Mouse (Mus musculus) spleen, adult 2 months (tissue): Measurements from ENCODE around the gene Nsf.

Experiments
- CTCF ChIP-seq: fragments of 200-500 bp; IDR thresholded peaks from 2 replicates; pipeline ENCODE4 v1.5.1; 2011; ENCODE audit warnings: mild to moderate bottlenecking, inconsistent platforms; ENCODE audit not compliant: insufficient read depth, insufficient read length, insufficient replicate concordance; ENCODE audit errors: extremely low read depth
- POLR2A ChIP-seq: fragments of 200-500 bp; IDR thresholded peaks from 2 replicates; pipeline ENCODE4 v1.6.1; 2011; ENCODE audit warnings: low read depth, low read length, inconsistent platforms

DNA sequence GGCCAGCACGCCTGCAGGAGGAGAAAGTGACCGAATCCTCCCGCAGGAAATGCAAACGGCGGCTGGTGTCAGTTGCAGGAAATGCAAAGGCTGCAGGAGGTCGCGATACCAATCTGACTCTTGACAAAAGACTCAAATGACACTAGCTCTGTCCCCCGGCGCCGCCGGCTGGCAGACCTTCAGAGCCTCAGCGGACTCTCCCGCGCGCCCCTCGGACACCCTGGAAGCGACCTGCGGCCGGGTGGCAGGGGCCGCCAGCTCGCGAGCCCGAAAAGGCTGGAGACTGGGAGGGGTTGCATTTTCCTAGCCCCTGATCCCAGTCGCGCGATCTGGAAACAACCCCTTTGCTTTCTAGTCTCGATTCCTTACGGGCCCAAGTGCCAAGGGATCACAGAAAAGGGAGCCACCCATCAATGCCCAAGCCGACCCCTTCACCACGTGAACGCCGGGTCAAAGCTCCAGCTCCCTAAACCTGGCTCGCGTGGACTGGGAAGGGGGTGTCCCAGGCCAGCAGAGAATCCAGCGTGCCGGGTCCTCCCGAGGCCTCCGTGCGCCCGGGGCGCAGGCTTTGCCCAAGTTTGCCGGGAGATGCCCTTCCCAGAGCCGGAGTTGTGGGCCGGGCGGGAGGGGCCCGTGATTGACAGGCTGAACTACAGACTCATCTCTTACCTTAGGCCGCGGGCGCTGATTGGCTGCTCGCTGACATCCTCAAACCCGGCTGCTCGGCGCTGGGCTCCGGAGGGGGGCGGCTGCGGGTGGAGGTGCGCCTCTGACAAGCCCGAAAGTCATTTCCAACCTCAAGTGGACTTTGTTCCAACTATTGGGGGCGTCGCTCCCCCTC lies 180.2 kb downstream of the Nsf start, which contains the start of gene Wnt3:
- no peak for TF ChIP-seq CTCF
- TF ChIP-seq POLR2A, result no peak
